9 mouse cellular contexts compared by ENCODE assay signal in the genomic region with DNA sequence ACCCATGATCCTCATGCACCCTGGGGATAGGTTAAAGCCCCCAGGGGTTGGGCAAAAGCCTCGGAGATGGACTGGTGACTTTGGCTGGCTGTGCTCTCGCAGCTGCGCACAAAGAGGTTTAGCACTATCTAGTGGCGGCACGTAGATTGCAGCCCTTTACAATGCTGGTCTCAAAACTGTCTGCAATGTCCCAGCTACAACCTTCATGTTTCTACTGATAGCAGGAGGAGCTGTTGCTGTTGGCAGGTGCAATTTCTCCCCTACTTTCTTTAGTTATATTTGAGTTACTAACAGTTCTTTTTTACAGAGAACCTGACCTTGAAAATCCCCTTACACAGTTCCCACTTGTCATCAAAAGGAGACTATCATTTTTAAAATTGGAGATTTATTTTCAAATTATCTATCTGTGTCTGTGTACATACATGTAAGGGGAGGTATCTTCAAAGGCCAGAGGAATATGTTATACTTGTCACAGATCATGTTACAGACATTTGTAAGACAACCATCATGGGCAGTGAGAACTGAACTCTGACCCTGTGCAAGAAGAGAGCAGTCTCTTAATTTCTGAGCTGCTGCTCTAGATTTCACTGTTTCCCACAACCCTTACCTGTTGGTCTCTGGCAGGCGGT.
DNase-seq lines count a peak whose midpoint lies in the region; ATAC-seq and TF ChIP-seq lines count a peak whose summit lies in the region.
"Had no signal": no experiment of that assay in that cellular context is flagged by ENCODE, and none has a peak within 500 bp of the region (broad histone marks: within the 10 kb centered on the region; RNA-seq: fewer than 3 reads in every experiment).

No protein-coding gene starts in this region.

- intact Hi-C loops in heart, adult 2 months (cut with DNase I), result no loop called here

- TF ChIP-seq CTCF in heart, adult 2 months (IDR thresholded peaks at IDR 0.05), result peak; percentile 44
- no peak for TF ChIP-seq CTCF in brain, embryonic 14.5 days (IDR thresholded peaks at IDR 0.05; ENCODE audit: borderline replicate concordance, extremely low read depth, insufficient read depth, insufficient read length)
- peak; percentile 65 for TF ChIP-seq CTCF in layer of hippocampus, adult 2 months (conservative IDR thresholded peaks at IDR 0.05)

- no peaks in the 10 kb centered on the region for H3K79me2 ChIP-seq in heart, adult 2 months (replicated peaks; ENCODE audit: control insufficient read depth, insufficient read depth, low read length)

- 6% methylated on average over 6 of the region's 6 CpGs for WGBS in heart, adult 2 months
- WGBS in heart, embryonic 11.5 days (ENCODE audit: insufficient replicate concordance), result 7% methylated on average over 5 of the region's 6 CpGs
- WGBS in midbrain, embryonic 16.5 days, result 10% methylated on average over 5 of the region's 6 CpGs

- H3K9me3 ChIP-seq in heart, embryonic 11.5 days (replicated peaks; ENCODE audit: control insufficient read depth, low read length), result no peaks in the 10 kb centered on the region
- H3K9me3 ChIP-seq in midbrain, embryonic 16.5 days (replicated peaks; ENCODE audit: control insufficient read depth, low read length, poor library complexity, severe bottlenecking), result no peaks in the 10 kb centered on the region

- TF ChIP-seq POLR2A in heart, adult 2 months (IDR thresholded peaks at IDR 0.05; ENCODE audit: insufficient read depth, low read depth, low read length), result no peak
- no peak for TF ChIP-seq POLR2A in brain, embryonic 14.5 days (IDR thresholded peaks at IDR 0.05; ENCODE audit: borderline replicate concordance, extremely low read depth, insufficient read depth, insufficient read length, poor library complexity, severe bottlenecking)

- no peak overlapping the region for H3K4me2 ChIP-seq in heart, embryonic 11.5 days
- no peak overlapping the region for H3K4me2 ChIP-seq in midbrain, embryonic 16.5 days (ENCODE audit: low read length)

- H3K4me3 ChIP-seq in heart, adult 2 months, result no peak overlapping the region
- H3K4me3 ChIP-seq in heart, embryonic 11.5 days (ENCODE audit: low read depth, low read length), result no peak overlapping the region
- no peak overlapping the region for H3K4me3 ChIP-seq in layer of hippocampus, adult 2 months
- no peak overlapping the region for H3K4me3 ChIP-seq in midbrain, embryonic 16.5 days (ENCODE audit: low read depth, low read length)

- H3K27ac ChIP-seq in heart, adult 2 months, result no peak overlapping the region
- no peak overlapping the region for H3K27ac ChIP-seq in heart, embryonic 11.5 days (ENCODE audit: low read depth, low read length)
- H3K27ac ChIP-seq in layer of hippocampus, adult 2 months, result no peak overlapping the region
- no peak overlapping the region for H3K27ac ChIP-seq in midbrain, embryonic 16.5 days (ENCODE audit: low read length)
- H3K27ac ChIP-seq: macrophage had no signal

- H3K4me1 ChIP-seq in heart, adult 2 months (ENCODE audit: control insufficient read depth, insufficient read depth, low read length), result no peaks in the 10 kb centered on the region
- no peaks in the 10 kb centered on the region for H3K4me1 ChIP-seq in heart, embryonic 11.5 days (ENCODE audit: control insufficient read depth, insufficient read depth, low read length)
- no peaks in the 10 kb centered on the region for H3K4me1 ChIP-seq in midbrain, embryonic 16.5 days (ENCODE audit: control insufficient read depth, insufficient read depth, low read length)

- H3K9ac ChIP-seq in heart, adult 2 months (ENCODE audit: low read depth, low read length), result no peak overlapping the region
- no peak overlapping the region for H3K9ac ChIP-seq in heart, embryonic 11.5 days (ENCODE audit: low read depth, low read length)
- H3K9ac ChIP-seq in midbrain, embryonic 16.5 days (ENCODE audit: low read depth, low read length), result no peak overlapping the region

- H3K27me3 ChIP-seq in heart, adult 2 months (ENCODE audit: control insufficient read depth, insufficient read depth, low read length), result no peaks in the 10 kb centered on the region
- no peaks in the 10 kb centered on the region for H3K27me3 ChIP-seq in heart, embryonic 11.5 days (ENCODE audit: control insufficient read depth, insufficient read depth, low read length)
- H3K27me3 ChIP-seq in midbrain, embryonic 16.5 days (ENCODE audit: control insufficient read depth, insufficient read depth, low read depth, low read length), result no peaks in the 10 kb centered on the region

- TF ChIP-seq EP300 in heart, adult 2 months (IDR thresholded peaks at IDR 0.05; ENCODE audit: insufficient read depth, low read depth, low read length), result no peak

- H3K36me3 ChIP-seq in heart, adult 2 months (ENCODE audit: control insufficient read depth, insufficient read depth, low read length), result no peaks in the 10 kb centered on the region
- H3K36me3 ChIP-seq in heart, embryonic 11.5 days (ENCODE audit: control insufficient read depth, insufficient read depth, low read length), result no peaks in the 10 kb centered on the region
- H3K36me3 ChIP-seq in midbrain, embryonic 16.5 days (ENCODE audit: control insufficient read depth, insufficient read depth, low read length), result no peaks in the 10 kb centered on the region

- DNase-seq in heart, adult 2 months, result no peak
- DNase-seq in brain, embryonic 14.5 days (ENCODE audit: low read depth), result peak; percentile 78
- DNase-seq in frontal cortex, postnatal 36 days (ENCODE audit: low spot score in 2 of 2), result peak; percentile 3 to 50
- DNase-seq in layer of hippocampus, adult 2 months (ENCODE audit: low spot score in 2 of 2), result peak; percentile 13 to 15
- DNase-seq in spleen, postnatal 4 days (ENCODE audit: low spot score in 2 of 2), result no peak

- ATAC-seq in heart, embryonic 11.5 days (replicated peaks; ENCODE audit: insufficient number of reproducible peaks, low FRiP score, low TSS enrichment), result no peak
- peak; percentile 89 for ATAC-seq in midbrain, embryonic 16.5 days
- no peak for ATAC-seq in erythroblast, adult 5-6 weeks (replicated peaks; ENCODE audit: low FRiP score, poor library complexity, severe bottlenecking)

Comparison
In these comparisons a context has a peak if more than half of its experiments do, and no peak if none do; other contexts are left out.
1. DNase-seq: peak in brain, embryonic 14.5 days (single experiment), frontal cortex, postnatal 36 days (2 of 2) and layer of hippocampus, adult 2 months (2 of 2); none in heart, adult 2 months (0 of 2) and spleen, postnatal 4 days (0 of 2).